8 mouse cellular contexts compared by ENCODE assay signal in the genomic region with DNA sequence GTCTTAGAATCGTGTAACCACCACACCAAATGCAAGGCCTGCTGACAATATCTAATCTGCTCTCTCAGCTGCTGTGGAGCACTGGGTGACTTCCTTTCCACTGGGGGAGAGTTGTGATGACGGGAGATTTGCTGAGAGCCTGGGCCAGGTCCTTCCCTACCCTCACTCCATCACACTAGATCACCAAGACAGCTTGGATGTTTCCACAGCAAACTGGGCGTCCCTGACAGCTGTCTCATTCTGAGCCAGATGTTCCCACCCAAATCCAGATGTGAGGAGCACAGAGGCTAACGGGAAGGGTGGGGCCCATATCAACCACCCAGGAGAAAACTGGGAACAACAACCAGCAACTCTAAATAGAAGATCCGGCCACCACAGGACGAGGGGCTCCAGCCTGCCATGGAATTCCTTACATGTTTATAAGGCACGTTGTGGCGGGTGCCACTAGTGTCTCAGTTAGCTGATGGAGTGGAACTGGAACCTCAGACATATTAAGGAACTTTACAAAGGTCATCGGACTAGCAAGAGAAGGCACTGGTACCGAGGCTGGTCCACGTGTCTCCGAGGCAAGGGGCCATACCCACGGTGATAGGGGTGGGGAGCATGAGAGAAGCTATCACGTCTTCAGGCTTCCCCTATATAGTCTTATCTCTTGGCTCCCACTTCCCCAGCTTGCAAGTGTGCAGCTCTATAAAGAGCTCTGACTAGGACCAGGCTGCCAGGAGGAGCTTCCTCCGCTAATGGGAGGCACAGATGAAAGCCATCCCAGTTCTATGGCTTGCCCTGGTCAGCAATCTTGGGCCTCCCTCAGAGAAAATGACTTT. TPM values are rescaled to one million over a fixed set of nuclear protein-coding genes. Genes with fewer than 3 reads are reported as not detected.
DNase-seq lines count a peak whose midpoint lies in the region; ATAC-seq and TF ChIP-seq lines count a peak whose summit lies in the region.

No protein-coding gene starts in this region.

- H3K9ac ChIP-seq in midbrain, embryonic 13.5 days (replicated peaks) = peak overlapping the region; percentile 58; the same call in 1 of the 2 replicates
- H3K9ac ChIP-seq in midbrain, embryonic 11.5 days (ENCODE audit: low read length) = no peak overlapping the region
- peak overlapping the region; percentile 70 for H3K9ac ChIP-seq in heart, embryonic 13.5 days
- H3K9ac ChIP-seq in liver, adult 2 months (ENCODE audit: low read depth, low read length) = no peak overlapping the region

- peaks cover 25% of the 10 kb centered on the region for H3K4me1 ChIP-seq in midbrain, embryonic 13.5 days (replicated peaks)
- peaks cover 5% of the 10 kb centered on the region; the same call in 1 of the 2 replicates for H3K4me1 ChIP-seq in midbrain, embryonic 11.5 days (ENCODE audit: control insufficient read depth, insufficient read depth, low read length)
- peaks cover 47% of the 10 kb centered on the region for H3K4me1 ChIP-seq in heart, embryonic 13.5 days
- H3K4me1 ChIP-seq in liver, adult 2 months (ENCODE audit: control insufficient read depth, insufficient read depth, low read length) = no peaks in the 10 kb centered on the region; the same call in 1 of the 2 replicates
- H3K4me1 ChIP-seq in small intestine, adult 2 months (ENCODE audit: control insufficient read depth, insufficient read depth, insufficient read length, low read length) = peaks cover 6% of the 10 kb centered on the region; the same call in 1 of the 2 replicates
- H3K4me1 ChIP-seq in cerebellum, adult 2 months (ENCODE audit: control insufficient read depth, insufficient read depth, low read length) = peaks cover 5% of the 10 kb centered on the region; the same call in 1 of the 2 replicates

- no peak overlapping the region for H3K27ac ChIP-seq in midbrain, embryonic 13.5 days
- H3K27ac ChIP-seq in midbrain, embryonic 11.5 days (ENCODE audit: low read depth, low read length) = no peak overlapping the region
- peak overlapping the region; percentile 48 for H3K27ac ChIP-seq in heart, embryonic 13.5 days (replicated peaks)
- peak overlapping the region; percentile 20 for H3K27ac ChIP-seq in liver, adult 2 months (replicated peaks; ENCODE audit: insufficient read depth, low read depth, low read length)
- no peak overlapping the region for H3K27ac ChIP-seq in small intestine, adult 2 months (ENCODE audit: insufficient read depth, low read depth, low read length)
- no peak overlapping the region for H3K27ac ChIP-seq in cerebellum, adult 2 months (ENCODE audit: insufficient read depth, low read length)

- WGBS in midbrain, embryonic 13.5 days = 83% methylated on average over 15 of the region's 15 CpGs
- WGBS in midbrain, embryonic 11.5 days = 81% methylated on average over 15 of the region's 15 CpGs
- WGBS in heart, embryonic 13.5 days = 37% methylated on average over 15 of the region's 15 CpGs
- 72% methylated on average over 15 of the region's 15 CpGs for WGBS in liver, adult 2 months
- WGBS in small intestine, adult 2 months = 72% methylated on average over 15 of the region's 15 CpGs
- WGBS in cerebellum, adult 2 months = 78% methylated on average over 15 of the region's 15 CpGs

- H3K27me3 ChIP-seq in midbrain, embryonic 13.5 days = peaks cover 14% of the 10 kb centered on the region
- H3K27me3 ChIP-seq in midbrain, embryonic 11.5 days (ENCODE audit: control insufficient read depth, insufficient read depth, low read length) = no peaks in the 10 kb centered on the region; the same call in 1 of the 2 replicates
- H3K27me3 ChIP-seq in heart, embryonic 13.5 days (replicated peaks) = 0 out of 2 replicates have a peak, but pooled peaks cover 3% of the 10 kb centered on the region
- H3K27me3 ChIP-seq in liver, adult 2 months (ENCODE audit: control insufficient read depth, insufficient read depth, low read length) = no peaks in the 10 kb centered on the region
- no peaks in the 10 kb centered on the region for H3K27me3 ChIP-seq in small intestine, adult 2 months (ENCODE audit: control insufficient read depth, insufficient read depth, low read length)
- no peaks in the 10 kb centered on the region for H3K27me3 ChIP-seq in cerebellum, adult 2 months (ENCODE audit: control insufficient read depth, insufficient read depth, low read length)

- no peak for TF ChIP-seq CTCF in liver, adult 2 months (IDR thresholded peaks at IDR 0.05; ENCODE audit: low read depth, low read length)
- TF ChIP-seq CTCF in small intestine, adult 2 months (IDR thresholded peaks at IDR 0.05; ENCODE audit: extremely low read depth, insufficient read length, insufficient replicate concordance, low read depth, low read length) = no peak
- TF ChIP-seq CTCF in cerebellum, adult 2 months (IDR thresholded peaks at IDR 0.05; ENCODE audit: borderline replicate concordance, insufficient read depth, low read depth, low read length) = no peak

- peaks cover 3% of the 10 kb centered on the region; the same call in 1 of the 2 replicates for H3K79me2 ChIP-seq in liver, adult 2 months (ENCODE audit: control insufficient read depth, insufficient read depth, low read length)

- H3K4me3 ChIP-seq in midbrain, embryonic 13.5 days (replicated peaks) = no peak overlapping the region
- H3K4me3 ChIP-seq in midbrain, embryonic 11.5 days (ENCODE audit: low read depth, low read length) = no peak overlapping the region
- H3K4me3 ChIP-seq in heart, embryonic 13.5 days = peak overlapping the region; percentile 27
- no peak overlapping the region; the same call in 1 of the 2 replicates for H3K4me3 ChIP-seq in liver, adult 2 months (ENCODE audit: insufficient read depth, low read depth, low read length)
- H3K4me3 ChIP-seq in small intestine, adult 2 months (ENCODE audit: low read depth, low read length) = peak overlapping the region; percentile 2; the same call in 1 of the 2 replicates
- H3K4me3 ChIP-seq in cerebellum, adult 2 months (replicated peaks; ENCODE audit: insufficient read depth, low read depth, low read length) = no peak overlapping the region

- peaks cover 12% of the 10 kb centered on the region for H3K36me3 ChIP-seq in midbrain, embryonic 13.5 days
- no peaks in the 10 kb centered on the region for H3K36me3 ChIP-seq in midbrain, embryonic 11.5 days (ENCODE audit: control insufficient read depth, insufficient read depth, low read length)
- H3K36me3 ChIP-seq in heart, embryonic 13.5 days = peaks cover 25% of the 10 kb centered on the region
- peaks cover under 1% of the 10 kb centered on the region for H3K36me3 ChIP-seq in liver, adult 2 months (ENCODE audit: control insufficient read depth, insufficient read depth, low read length)
- peaks cover 13% of the 10 kb centered on the region for H3K36me3 ChIP-seq in small intestine, adult 2 months (ENCODE audit: control insufficient read depth, insufficient read depth, low read length)

- DNase-seq in midbrain, embryonic 11.5 days (ENCODE audit: low spot score, missing footprints) = no peak
- DNase-seq in liver, adult 2 months (ENCODE audit: extremely low read depth, low read depth, low spot score) = no peak
- no peak for DNase-seq in natural killer cell, adult 2 months (ENCODE audit: low spot score in 2 of 2)
- no peak for DNase-seq in cerebellum, adult 9-10 months
- no peak for DNase-seq in cerebellum, adult 2 months

- peak overlapping the region; percentile 11 for H3K4me2 ChIP-seq in midbrain, embryonic 13.5 days (replicated peaks)
- no peak overlapping the region for H3K4me2 ChIP-seq in midbrain, embryonic 11.5 days
- H3K4me2 ChIP-seq in heart, embryonic 13.5 days = peak overlapping the region; percentile 96

- no peak for ATAC-seq in midbrain, embryonic 13.5 days
- no peak for ATAC-seq in midbrain, embryonic 11.5 days (ENCODE audit: low FRiP score)
- no peak for ATAC-seq in heart, embryonic 13.5 days (ENCODE audit: extremely low read depth, insufficient number of reproducible peaks, low FRiP score, low TSS enrichment)

- TF ChIP-seq POLR2A in liver, adult 2 months (IDR thresholded peaks at IDR 0.05; ENCODE audit: extremely low read depth, insufficient read depth, low read length) = no peak
- no peak for TF ChIP-seq POLR2A in small intestine, adult 2 months (IDR thresholded peaks at IDR 0.05; ENCODE audit: low read depth, low read length)
- no peak for TF ChIP-seq POLR2A in cerebellum, adult 2 months (IDR thresholded peaks at IDR 0.05; ENCODE audit: borderline replicate concordance, insufficient read depth, low read length)

- no peaks in the 10 kb centered on the region for H3K9me3 ChIP-seq in midbrain, embryonic 13.5 days
- no peaks in the 10 kb centered on the region for H3K9me3 ChIP-seq in midbrain, embryonic 11.5 days (ENCODE audit: control insufficient read depth, low read length)
- no peaks in the 10 kb centered on the region for H3K9me3 ChIP-seq in heart, embryonic 13.5 days

RNA-seq across cellular contexts. Expression of a gene that starts 2.3 kb away (rescaled TPM):
- polyA plus RNA-seq in midbrain, embryonic 13.5 days (2015; fragmentation: Nextera tagmentation; extraction: Ambion mirVana) = 7.5 and 7.8 TPM in 2 replicates
- 2.2 and 2.5 TPM in 2 replicates for polyA plus RNA-seq in midbrain, embryonic 11.5 days (2014; fragmentation: Nextera tagmentation; extraction: Ambion mirVana)
- polyA plus RNA-seq in heart, embryonic 13.5 days (2015; fragmentation: Nextera tagmentation; extraction: Ambion mirVana) = 8.9 and 9.3 TPM in 2 replicates
- 1.7 and 2.1 TPM in 2 replicates for total RNA-seq in liver, adult 2 months (2014; rRNA removed)
- 2.1 and 2.4 TPM in 2 replicates for polyA plus RNA-seq in liver, adult 2 months (2012; rRNA removed)
- 10.3 and 30.6 TPM in 2 replicates for polyA plus RNA-seq in small intestine, adult 2 months (2012; rRNA removed)
- polyA plus RNA-seq in cerebellum, adult 2 months (2012; rRNA removed) = 23.8 and 25.2 TPM in 2 replicates

RNA-seq across cellular contexts. Expression of a gene that starts 9.5 kb away (rescaled TPM):
- polyA plus RNA-seq in midbrain, embryonic 13.5 days (2015; fragmentation: Nextera tagmentation; extraction: Ambion mirVana) = 157 and 158 TPM in 2 replicates
- polyA plus RNA-seq in midbrain, embryonic 11.5 days (2014; fragmentation: Nextera tagmentation; extraction: Ambion mirVana) = 200 and 203 TPM in 2 replicates
- 98.1 and 104 TPM in 2 replicates for polyA plus RNA-seq in heart, embryonic 13.5 days (2015; fragmentation: Nextera tagmentation; extraction: Ambion mirVana)
- total RNA-seq in liver, adult 2 months (2014; rRNA removed) = 10.3 and 10.7 TPM in 2 replicates
- 28.8 and 40.0 TPM in 2 replicates for polyA plus RNA-seq in liver, adult 2 months (2012; rRNA removed)
- 34.1 and 64.3 TPM in 2 replicates for polyA plus RNA-seq in small intestine, adult 2 months (2012; rRNA removed)
- 136 and 141 TPM in 2 replicates for polyA plus RNA-seq in cerebellum, adult 2 months (2012; rRNA removed)

RNA-seq across cellular contexts. Expression of a gene that starts 28.4 kb away (rescaled TPM):
- polyA plus RNA-seq in midbrain, embryonic 13.5 days (2015; fragmentation: Nextera tagmentation; extraction: Ambion mirVana) = 16.4 and 16.9 TPM in 2 replicates
- polyA plus RNA-seq in midbrain, embryonic 11.5 days (2014; fragmentation: Nextera tagmentation; extraction: Ambion mirVana) = 7.3 and 8.3 TPM in 2 replicates
- 1.9 and 2.0 TPM in 2 replicates for polyA plus RNA-seq in heart, embryonic 13.5 days (2015; fragmentation: Nextera tagmentation; extraction: Ambion mirVana)
- total RNA-seq in liver, adult 2 months (2014; rRNA removed) = 0.18 and 0.27 TPM in 2 replicates
- polyA plus RNA-seq in liver, adult 2 months (2012; rRNA removed) = 0.16 and 0.24 TPM in 2 replicates
- polyA plus RNA-seq in small intestine, adult 2 months (2012; rRNA removed) = 0.90 and 2.0 TPM in 2 replicates
- 5.1 and 5.6 TPM in 2 replicates for polyA plus RNA-seq in cerebellum, adult 2 months (2012; rRNA removed)

RNA-seq across cellular contexts. Expression of a gene that starts 41.7 kb away (rescaled TPM):
- polyA plus RNA-seq in midbrain, embryonic 13.5 days (2015; fragmentation: Nextera tagmentation; extraction: Ambion mirVana) = 31.6 and 32.1 TPM in 2 replicates
- polyA plus RNA-seq in midbrain, embryonic 11.5 days (2014; fragmentation: Nextera tagmentation; extraction: Ambion mirVana) = 74.4 and 82.7 TPM in 2 replicates
- 47.2 and 49.5 TPM in 2 replicates for polyA plus RNA-seq in heart, embryonic 13.5 days (2015; fragmentation: Nextera tagmentation; extraction: Ambion mirVana)
- total RNA-seq in liver, adult 2 months (2014; rRNA removed) = 6.7 and 8.3 TPM in 2 replicates
- 10.5 and 14.3 TPM in 2 replicates for polyA plus RNA-seq in liver, adult 2 months (2012; rRNA removed)
- polyA plus RNA-seq in small intestine, adult 2 months (2012; rRNA removed) = 14.2 and 40.8 TPM in 2 replicates
- 16.8 and 19.7 TPM in 2 replicates for polyA plus RNA-seq in cerebellum, adult 2 months (2012; rRNA removed)

RNA-seq across cellular contexts. Expression of a gene that starts 44.7 kb away (rescaled TPM):
- polyA plus RNA-seq in midbrain, embryonic 13.5 days (2015; fragmentation: Nextera tagmentation; extraction: Ambion mirVana) = 1.4 and 2.0 TPM in 2 replicates
- polyA plus RNA-seq in midbrain, embryonic 11.5 days (2014; fragmentation: Nextera tagmentation; extraction: Ambion mirVana) = 1.1 and 1.8 TPM in 2 replicates
- 3.7 and 4.2 TPM in 2 replicates for polyA plus RNA-seq in heart, embryonic 13.5 days (2015; fragmentation: Nextera tagmentation; extraction: Ambion mirVana)
- total RNA-seq in liver, adult 2 months (2014; rRNA removed) = 8.6 and 13.0 TPM in 2 replicates
- polyA plus RNA-seq in liver, adult 2 months (2012; rRNA removed) = 52.8 and 57.7 TPM in 2 replicates
- 207 and 241 TPM in 2 replicates for polyA plus RNA-seq in small intestine, adult 2 months (2012; rRNA removed)
- 4.3 and 5.0 TPM in 2 replicates for polyA plus RNA-seq in cerebellum, adult 2 months (2012; rRNA removed)

Comparison
In these comparisons a context has a peak if more than half of its experiments do, and no peak if none do; other contexts are left out.
1. H3K9ac ChIP-seq: peak in midbrain, embryonic 13.5 days (single experiment) and heart, embryonic 13.5 days (single experiment); none in midbrain, embryonic 11.5 days (single experiment) and liver, adult 2 months (single experiment).
2. H3K27ac ChIP-seq: peak in heart, embryonic 13.5 days (single experiment) and liver, adult 2 months (single experiment); none in midbrain, embryonic 13.5 days (single experiment), midbrain, embryonic 11.5 days (single experiment), small intestine, adult 2 months (single experiment) and cerebellum, adult 2 months (single experiment).
3. H3K4me3 ChIP-seq: peak in heart, embryonic 13.5 days (single experiment) and small intestine, adult 2 months (single experiment); none in midbrain, embryonic 13.5 days (single experiment), midbrain, embryonic 11.5 days (single experiment), liver, adult 2 months (single experiment) and cerebellum, adult 2 months (single experiment).